Mouse (Mus musculus) ES-E14 (cell line): ENCODE data around the gene Rtn4rl1. TPM values are rescaled to one million over a fixed set of nuclear protein-coding genes. Genes with fewer than 3 reads are reported as not detected.

Experiments
- DNase-seq: peaks from one replicate; pipeline ENCODE4 v3.0.0-alpha.2; 2013; ENCODE audit warnings: low read depth, low spot score
- H3K27ac ChIP-seq: 2 replicates; pipeline ENCODE4 v1.5.1; 2012; ENCODE audit warnings: low read depth, mild to moderate bottlenecking, low read length, moderate library complexity, mixed read lengths; ENCODE audit not compliant: poor library complexity, insufficient read depth, severe bottlenecking
- H3K36me3 ChIP-seq: 2 replicates; pipeline ENCODE4 v1.6.1; 2012; ENCODE audit warnings: mild to moderate bottlenecking, low read length, moderate library complexity, mixed read lengths; ENCODE audit not compliant: control insufficient read depth, poor library complexity, insufficient read depth, severe bottlenecking
- H3K4me1 ChIP-seq, 2 experiments: fragments of 150-350 bp in 1 of 2; sonication (generic) in 1 of 2; 2 replicates each; pipeline ENCODE4 v1.6.1; 2012; ENCODE audit warnings: low read length in 2 of 2, mild to moderate bottlenecking in 1 of 2, mixed read lengths in 1 of 2; ENCODE audit not compliant: control insufficient read depth in 2 of 2, insufficient read depth in 2 of 2, poor library complexity in 1 of 2
- H3K4me3 ChIP-seq, 2 experiments: fragments of 150-350 bp in 1 of 2; sonication (generic) in 1 of 2; 2 replicates each; pipeline ENCODE4 v1.5.1; 2012; ENCODE audit warnings: low read length in 2 of 2, low read depth in 1 of 2, mild to moderate bottlenecking in 1 of 2, mixed read lengths in 1 of 2; ENCODE audit not compliant: insufficient read depth in 1 of 2, poor library complexity in 1 of 2, severe bottlenecking in 1 of 2
- H3K9ac ChIP-seq: 2 replicates; pipeline ENCODE4 v1.6.1; 2012; ENCODE audit warnings: low read depth, mild to moderate bottlenecking, low read length, mixed read lengths; ENCODE audit not compliant: poor library complexity, insufficient read depth, severe bottlenecking
- H3K9me3 ChIP-seq: fragments of 150-350 bp; sonication (generic); 2 replicates; pipeline ENCODE4 v1.6.1; 2012; ENCODE audit warnings: low read depth, mild to moderate bottlenecking, low read length; ENCODE audit not compliant: control insufficient read depth, insufficient read depth
- CHD2 ChIP-seq: IDR thresholded peaks from 2 replicates; pipeline ENCODE4 v1.6.1; 2014; ENCODE audit warnings: mild to moderate bottlenecking, low read depth, low read length, inconsistent platforms
- HCFC1 ChIP-seq: IDR thresholded peaks from 2 replicates; pipeline ENCODE4 v1.6.1; 2012; ENCODE audit warnings: low read length, inconsistent platforms, borderline replicate concordance; ENCODE audit not compliant: insufficient read depth
- MAFK ChIP-seq: IDR thresholded peaks from 2 replicates; pipeline ENCODE4 v1.6.1; 2014; ENCODE audit warnings: mild to moderate bottlenecking, low read depth, low read length, inconsistent platforms; ENCODE audit not compliant: insufficient read depth
- ZC3H11A ChIP-seq: IDR thresholded peaks from 2 replicates; pipeline ENCODE4 v1.6.1; 2012; ENCODE audit warnings: low read depth, mild to moderate bottlenecking, inconsistent platforms, low read length, borderline replicate concordance
- ZNF384 ChIP-seq: IDR thresholded peaks from 2 replicates; pipeline ENCODE4 v1.6.1; 2012; ENCODE audit warnings: low read depth, low read length, inconsistent platforms
- in situ Hi-C, 2 experiments: fragments of 600-800 bp; cut with MboI; formaldehyde crosslinking; loops; one replicate each; pipeline ENCODE4 v1.15.1; 2025; ENCODE audit warnings: low sequenced_read_pairs in 2 of 2, inconsistent platforms in 1 of 2; ENCODE audit not compliant: unreplicated experiment in 2 of 2
- total RNA-seq: library from RNA; depleted of rRNA; stranded (reverse); fragments of 300-350 nt; gene quantifications from 2 replicates; pipeline ENCODE4 v1.2.3, GENCODE M21; 2012

The Rtn4rl1 gene
- total RNA-seq, 1 experiment: 1.0 TPM

- in situ Hi-C loops: no loop called here
- Histone ChIP-seq H3K4me3 (no peak overlapping the region), H3K9ac (no peak overlapping the region), H3K4me1 (no peaks in the 10 kb centered on the region), H3K36me3 (no peaks in the 10 kb centered on the region; the same call in 1 of the 2 replicates), H3K9me3 (no peaks in the 10 kb centered on the region), H3K27ac (no peak overlapping the region)
- TF ChIP-seq HCFC1 (no peak), ZC3H11A (peak; percentile 4; the same call in 1 of the 2 replicates)
- DNase-seq: no peak
These were observed 34.0 kb upstream of the Rtn4rl1 start for GRCm38 (mm10) chr11:75159564-75159963.

GRCm38 (mm10) chr11:75160954-75161353, 32.6 kb upstream of the Rtn4rl1 start:
- in situ Hi-C loops: no loop called here
- Histone ChIP-seq H3K9me3 (no peaks in the 10 kb centered on the region), H3K4me3 (no peak overlapping the region), H3K36me3 (no peaks in the 10 kb centered on the region; the same call in 1 of the 2 replicates), H3K4me1 (peaks cover 0 to 7% of the 10 kb centered on the region in 2 experiments; a peak in 1 of 4 replicates), H3K9ac (no peak overlapping the region), H3K27ac (no peak overlapping the region)
- DNase-seq: no peak
- TF ChIP-seq CHD2 (no peak), ZNF384 (no peak), HCFC1 (no peak), MAFK (no peak), ZC3H11A (no peak)

- peaks cover 0 to 7% of the 10 kb centered on the region in 2 experiments; a peak in 1 of 4 replicates for H3K4me1 ChIP-seq
- in situ Hi-C loops: no loop called here
- H3K27ac ChIP-seq: no peak overlapping the region
- no peak for TF ChIP-seq CHD2
- TF ChIP-seq ZC3H11A: no peak
- TF ChIP-seq MAFK: no peak
- no peak for TF ChIP-seq HCFC1
- no peak for TF ChIP-seq ZNF384
- H3K36me3 ChIP-seq: no peaks in the 10 kb centered on the region; the same call in 1 of the 2 replicates
- DNase-seq: no peak
- no peak overlapping the region for H3K9ac ChIP-seq
- H3K4me3 ChIP-seq: no peak overlapping the region
- no peaks in the 10 kb centered on the region for H3K9me3 ChIP-seq
These were observed 32.1 kb upstream of the Rtn4rl1 start for GRCm38 (mm10) chr11:75161417-75162008.

- H3K27ac ChIP-seq: no peak overlapping the region
These were observed 30.9 kb upstream of the Rtn4rl1 start for GRCm38 (mm10) chr11:75162591-75163080.

More at GRCm38 (mm10) chr11:75162591-75163080, 30.9 kb upstream of the Rtn4rl1 start:
- Histone ChIP-seq H3K4me3 (peak overlapping the region in 1 of 2 experiments; percentile 27; a peak in 1 of 4 replicates), H3K9me3 (no peaks in the 10 kb centered on the region), H3K9ac (peak overlapping the region; percentile 23; the same call in 1 of the 2 replicates), H3K36me3 (no peaks in the 10 kb centered on the region; the same call in 1 of the 2 replicates), H3K4me1 (peaks cover 0 to 12% of the 10 kb centered on the region in 2 experiments; a peak in 1 of 4 replicates)
- no peak for DNase-seq
- in situ Hi-C loops: no loop called here
- TF ChIP-seq ZC3H11A (no peak), CHD2 (no peak), ZNF384 (no peak), HCFC1 (no peak), MAFK (no peak)
